30 mouse cellular contexts compared by ENCODE assay signal in genomic region chr5:82683437-82683836, GRCm38 (mm10).
"Had no signal": no experiment of that assay in that cellular context is flagged by ENCODE, and none has a peak within 500 bp of the region (broad histone marks: within the 10 kb centered on the region; RNA-seq: fewer than 3 reads in every experiment).

No protein-coding gene starts in this region.

- H3K27me3 ChIP-seq: limb, embryonic 12.5 days; limb, embryonic 13.5 days; limb, embryonic 15.5 days; liver, embryonic 12.5 days; liver, embryonic 13.5 days; liver, embryonic 15.5 days; lung, embryonic 15.5 days; megakaryocyte, embryonic 14.5 days; midbrain, embryonic 15.5 days; neural tube, embryonic 12.5 days had no signal

- H3K27ac ChIP-seq: limb, embryonic 10.5 days; limb, embryonic 12.5 days; limb, embryonic 13.5 days; limb, embryonic 15.5 days; liver, embryonic 12.5 days; liver, embryonic 13.5 days; liver, embryonic 14.5 days; liver, embryonic 15.5 days; lung, embryonic 15.5 days; macrophage; midbrain, embryonic 10.5 days; midbrain, embryonic 15.5 days; neural tube, embryonic 12.5 days had no signal

- DNase-seq: left cerebral cortex, postnatal 4 days; liver; liver, embryonic 13.5 days; liver, postnatal 0 days; lung, adult 18-20 months; lung, adult 2 months; lung, postnatal 10 days; lung, postnatal 14 days; lung, postnatal 36 days; lung, postnatal 4 days; midbrain, embryonic 14.5 days had no signal

- H3K9me3 ChIP-seq: limb, embryonic 10.5 days; limb, embryonic 12.5 days; limb, embryonic 13.5 days; limb, embryonic 15.5 days; liver, embryonic 12.5 days; liver, embryonic 13.5 days; liver, embryonic 15.5 days; lung, embryonic 15.5 days; megakaryocyte, embryonic 14.5 days; midbrain, embryonic 10.5 days; midbrain, embryonic 15.5 days; neural tube, embryonic 12.5 days had no signal

- H3K4me1 ChIP-seq: limb, embryonic 10.5 days; limb, embryonic 12.5 days; limb, embryonic 13.5 days; limb, embryonic 15.5 days; liver, embryonic 12.5 days; liver, embryonic 13.5 days; liver, embryonic 15.5 days; lung, embryonic 15.5 days; megakaryocyte, embryonic 14.5 days; midbrain, embryonic 10.5 days; midbrain, embryonic 15.5 days; neural tube, embryonic 12.5 days had no signal

- H3K9ac ChIP-seq: limb, embryonic 12.5 days; limb, embryonic 13.5 days; limb, embryonic 15.5 days; liver, embryonic 12.5 days; liver, embryonic 13.5 days; liver, embryonic 14.5 days; liver, embryonic 15.5 days; liver, postnatal 0 days; lung, embryonic 14.5 days; lung, embryonic 15.5 days; midbrain, embryonic 15.5 days; neural tube, embryonic 12.5 days had no signal

- H3K36me3 ChIP-seq: limb, embryonic 10.5 days; limb, embryonic 12.5 days; limb, embryonic 13.5 days; limb, embryonic 15.5 days; liver, embryonic 12.5 days; liver, embryonic 13.5 days; liver, embryonic 15.5 days; lung, embryonic 15.5 days; midbrain, embryonic 10.5 days; midbrain, embryonic 15.5 days; neural tube, embryonic 12.5 days had no signal

- H3K4me3 ChIP-seq: limb, embryonic 10.5 days; limb, embryonic 12.5 days; limb, embryonic 13.5 days; limb, embryonic 15.5 days; liver, embryonic 12.5 days; liver, embryonic 13.5 days; liver, embryonic 15.5 days; lung, embryonic 15.5 days; megakaryocyte, embryonic 14.5 days; midbrain, embryonic 10.5 days; midbrain, embryonic 15.5 days; myocyte; neural tube, embryonic 12.5 days had no signal

- H3K4me2 ChIP-seq: limb, embryonic 12.5 days; limb, embryonic 13.5 days; limb, embryonic 15.5 days; liver, embryonic 11.5 days; liver, embryonic 12.5 days; liver, embryonic 13.5 days; liver, embryonic 15.5 days; lung, embryonic 14.5 days; lung, embryonic 15.5 days; midbrain, embryonic 11.5 days; midbrain, embryonic 15.5 days; neural tube, embryonic 12.5 days had no signal

- ATAC-seq: liver, embryonic 12.5 days; liver, postnatal 0 days; lung, postnatal 0 days; midbrain, embryonic 15.5 days; midbrain, embryonic 16.5 days had no signal
